ENCODE assay signal across 8 mouse cellular contexts in genomic region chr17:84365006-84365716, GRCm38 (mm10).
DNase-seq lines count a peak whose midpoint lies in the region; ATAC-seq and TF ChIP-seq lines count a peak whose summit lies in the region.

No protein-coding gene starts in this region.

- no peak for TF ChIP-seq CTCF in Patski (IDR thresholded peaks at IDR 0.05)
- TF ChIP-seq CTCF in intestine, postnatal 0 days (IDR thresholded peaks at IDR 0.05; ENCODE audit: low read depth), result no peak

- CTCF ChIA-PET in Patski (lab: Charles Lee), result interaction anchor here (0.6 to 1.8 kb wide), 2 partner anchors 34 to 453 kb away, joined by 3 to 4 read pairs; no protein-coding TSS in a partner anchor

- H3K4me1 ChIP-seq in heart, embryonic 12.5 days (replicated peaks), result peaks cover 46% of the 10 kb centered on the region
- peaks cover 47% of the 10 kb centered on the region for H3K4me1 ChIP-seq in embryonic facial prominence, embryonic 12.5 days
- peaks cover 16% of the 10 kb centered on the region for H3K4me1 ChIP-seq in intestine, postnatal 0 days (replicated peaks; ENCODE audit: control insufficient read depth, insufficient read depth, low read length)

- H3K4me2 ChIP-seq in heart, embryonic 12.5 days, result no peak overlapping the region
- H3K4me2 ChIP-seq in embryonic facial prominence, embryonic 12.5 days (replicated peaks), result no peak overlapping the region
- H3K4me2 ChIP-seq in intestine, postnatal 0 days (replicated peaks; ENCODE audit: low read depth), result no peak overlapping the region

- H3K27ac ChIP-seq in heart, embryonic 12.5 days (ENCODE audit: poor library complexity, severe bottlenecking), result peak overlapping the region; percentile 40
- peak overlapping the region; percentile 83 for H3K27ac ChIP-seq in embryonic facial prominence, embryonic 12.5 days
- peak overlapping the region; percentile 63 for H3K27ac ChIP-seq in intestine, postnatal 0 days (ENCODE audit: low read depth, low read length)

- no peak for ATAC-seq in heart, embryonic 12.5 days (ENCODE audit: insufficient number of reproducible peaks, low FRiP score)
- ATAC-seq in Patski, result peak; percentile 47
- no peak for ATAC-seq in embryonic facial prominence, embryonic 12.5 days (ENCODE audit: insufficient number of reproducible peaks, insufficient read depth, low FRiP score, low TSS enrichment)
- ATAC-seq in intestine, postnatal 0 days, result no peak
- ATAC-seq in frontal cortex, adult (ENCODE audit: low TSS enrichment), result no peak

- POLR2A ChIA-PET in Patski (lab: Charles Lee), result interaction anchor here (0.5 to 1.1 kb wide), 3 partner anchors 10 to 272 kb away, joined by 3 to 4 read pairs (median 3); no protein-coding TSS in a partner anchor

- H3K9me3 ChIP-seq in heart, embryonic 12.5 days (replicated peaks), result no peaks in the 10 kb centered on the region
- H3K9me3 ChIP-seq in embryonic facial prominence, embryonic 12.5 days, result no peaks in the 10 kb centered on the region
- H3K9me3 ChIP-seq in intestine, postnatal 0 days (ENCODE audit: control insufficient read depth), result no peaks in the 10 kb centered on the region

- no peak for DNase-seq in heart, postnatal 25 days (ENCODE audit: low spot score)
- no peak for DNase-seq in Patski (ENCODE audit: low read depth, low spot score)
- no peak for DNase-seq in thymus, postnatal 0 days (ENCODE audit: low spot score)
- no peak for DNase-seq in left cerebral cortex, postnatal 14 days (ENCODE audit: low spot score in 2 of 2)

- H3K27me3 ChIP-seq in heart, embryonic 12.5 days (replicated peaks), result no peaks in the 10 kb centered on the region
- no peaks in the 10 kb centered on the region for H3K27me3 ChIP-seq in Patski
- no peaks in the 10 kb centered on the region for H3K27me3 ChIP-seq in embryonic facial prominence, embryonic 12.5 days
- H3K27me3 ChIP-seq in intestine, postnatal 0 days (replicated peaks; ENCODE audit: control insufficient read depth, insufficient read depth, low read length), result no peaks in the 10 kb centered on the region

- no peaks in the 10 kb centered on the region for H3K36me3 ChIP-seq in heart, embryonic 12.5 days
- H3K36me3 ChIP-seq in embryonic facial prominence, embryonic 12.5 days, result no peaks in the 10 kb centered on the region
- H3K36me3 ChIP-seq in intestine, postnatal 0 days (ENCODE audit: control insufficient read depth, insufficient read depth), result no peaks in the 10 kb centered on the region

- no peak overlapping the region for H3K4me3 ChIP-seq in heart, embryonic 12.5 days
- H3K4me3 ChIP-seq in embryonic facial prominence, embryonic 12.5 days, result no peak overlapping the region
- H3K4me3 ChIP-seq in intestine, postnatal 0 days (ENCODE audit: low read depth, low read length), result no peak overlapping the region

- H3K9ac ChIP-seq in heart, embryonic 12.5 days, result no peak overlapping the region
- H3K9ac ChIP-seq in embryonic facial prominence, embryonic 12.5 days, result no peak overlapping the region; the same call in 1 of the 2 replicates
- no peak overlapping the region for H3K9ac ChIP-seq in intestine, postnatal 0 days (ENCODE audit: low read depth, low read length)

- WGBS in heart, embryonic 12.5 days, result 84% methylated on average over 9 of the region's 9 CpGs
- WGBS in embryonic facial prominence, embryonic 12.5 days, result 56% methylated on average over 9 of the region's 9 CpGs
- WGBS in intestine, postnatal 0 days, result 44% methylated on average over 9 of the region's 9 CpGs

- in situ Hi-C loops in Patski (cut with MboI; ENCODE audit: low pct_unique_long_range_greater_than_20kb), result no loop called here

- intact Hi-C loops in heart, postnatal 25 days (cut with DNase I), result loop anchor here (10.0 kb wide), 1 partner anchor 90 kb away; no protein-coding TSS in a partner anchor
- intact Hi-C loops in left cerebral cortex, postnatal 14 days (cut with DNase I), result no loop called here
